Mouse (Mus musculus): ENCODE data around the gene Hhipl1. TPM values are rescaled to one million over a fixed set of nuclear protein-coding genes. Genes with fewer than 3 reads are reported as not detected.

Gene Hhipl1
- polyA plus RNA-seq, 1 experiment from 2014 or later: 0.43 TPM

DNA sequence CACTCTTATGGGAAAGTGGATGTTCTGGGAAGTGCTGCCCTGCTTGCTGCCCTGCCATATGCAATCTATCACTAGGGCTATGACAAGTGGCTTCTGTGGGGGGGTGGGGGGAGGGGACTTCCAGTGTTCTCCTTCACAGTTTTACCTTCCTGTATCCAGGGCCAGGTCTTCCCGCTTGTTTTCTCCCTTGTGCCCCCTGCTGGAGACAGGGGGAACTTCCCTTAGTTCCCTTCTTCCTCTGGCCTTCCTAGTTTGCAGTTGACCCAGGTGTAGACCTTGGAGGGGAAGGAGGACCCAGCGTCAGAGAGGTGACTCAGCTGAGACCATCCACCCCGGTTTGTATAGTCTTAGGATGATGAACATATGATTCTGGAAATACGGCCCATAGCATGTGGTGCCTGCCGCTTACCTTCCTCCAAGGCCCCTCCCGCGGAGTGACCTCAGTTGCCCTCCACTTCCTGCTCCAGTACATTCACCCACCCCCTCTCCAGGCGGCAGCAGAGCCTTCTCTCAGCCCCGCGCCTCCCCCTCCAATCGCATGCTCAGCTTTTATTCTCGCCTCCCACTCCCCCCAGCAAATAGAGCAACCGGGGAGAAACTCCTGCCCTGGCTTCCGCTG, 32.6 kb downstream of the Hhipl1 start:
- no peak for ATAC-seq (replicated peaks; ENCODE audit: low FRiP score, low read depth)
- H3K36me3 ChIP-seq (ENCODE audit: insufficient read depth, low read length): no peaks in the 10 kb centered on the region
- DNase-seq (ENCODE audit: low spot score): peak; percentile 69
- WGBS: 12% methylated on average over 14 of the region's 14 CpGs
- H3K27ac ChIP-seq: no peak overlapping the region
- H3K9ac ChIP-seq (ENCODE audit: low read depth, low read length): no peak overlapping the region
- H3K4me3 ChIP-seq (replicated peaks; ENCODE audit: low read depth, low read length): no peak overlapping the region
- H3K9me3 ChIP-seq (replicated peaks; ENCODE audit: low read length): no peaks in the 10 kb centered on the region
- TF ChIP-seq CTCF (IDR thresholded peaks at IDR 0.05; ENCODE audit: low read depth): peak; percentile 81
- H3K27me3 ChIP-seq (ENCODE audit: insufficient read depth, low read length): 0 out of 2 replicates have a peak, but pooled peaks cover 3% of the 10 kb centered on the region
- H3K4me1 ChIP-seq (replicated peaks; ENCODE audit: insufficient read depth, low read length): 0 out of 2 replicates have a peak, but pooled peaks cover 2% of the 10 kb centered on the region
- 0 out of 2 replicates have a peak overlapping the region, but pooled peaks have one; percentile 30 for H3K4me2 ChIP-seq (ENCODE audit: low read length)

DNA sequence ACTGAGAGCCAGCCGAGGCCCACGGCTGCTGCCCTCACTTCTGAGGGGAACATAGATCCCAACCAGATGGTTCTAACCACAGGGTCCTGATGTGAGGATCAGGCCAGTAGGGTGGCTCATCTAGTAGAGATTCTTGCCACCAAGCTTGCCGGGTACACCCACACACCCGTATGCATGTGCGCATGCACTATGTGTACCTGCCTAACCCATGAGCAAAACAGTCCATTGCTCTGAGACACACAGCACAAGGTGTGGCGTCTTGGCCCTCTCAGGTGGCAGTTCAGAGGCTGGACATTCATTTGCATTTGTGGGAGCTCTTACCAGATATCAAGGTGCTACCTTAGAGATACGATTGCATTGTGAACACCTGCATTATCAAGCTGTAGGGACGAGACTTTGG, 42.1 kb downstream of the Hhipl1 start:
- DNase-seq (ENCODE audit: low spot score) (no peak), ATAC-seq (replicated peaks; ENCODE audit: low FRiP score, low read depth) (no peak)
- no peak for TF ChIP-seq CTCF (IDR thresholded peaks at IDR 0.05; ENCODE audit: low read depth)
- Histone ChIP-seq H3K4me1 (replicated peaks; ENCODE audit: insufficient read depth, low read length) (no peaks in the 10 kb centered on the region), H3K9ac (ENCODE audit: low read depth, low read length) (no peak overlapping the region), H3K4me2 (ENCODE audit: low read length) (no peak overlapping the region), H3K27ac (no peak overlapping the region), H3K4me3 (replicated peaks; ENCODE audit: low read depth, low read length) (no peak overlapping the region), H3K9me3 (replicated peaks; ENCODE audit: low read length) (no peaks in the 10 kb centered on the region), H3K27me3 (ENCODE audit: insufficient read depth, low read length) (no peaks in the 10 kb centered on the region; the same call in 1 of the 2 replicates), H3K36me3 (ENCODE audit: insufficient read depth, low read length) (no peaks in the 10 kb centered on the region)
- WGBS: 86% methylated on average over 8 of the region's 8 CpGs

DNA sequence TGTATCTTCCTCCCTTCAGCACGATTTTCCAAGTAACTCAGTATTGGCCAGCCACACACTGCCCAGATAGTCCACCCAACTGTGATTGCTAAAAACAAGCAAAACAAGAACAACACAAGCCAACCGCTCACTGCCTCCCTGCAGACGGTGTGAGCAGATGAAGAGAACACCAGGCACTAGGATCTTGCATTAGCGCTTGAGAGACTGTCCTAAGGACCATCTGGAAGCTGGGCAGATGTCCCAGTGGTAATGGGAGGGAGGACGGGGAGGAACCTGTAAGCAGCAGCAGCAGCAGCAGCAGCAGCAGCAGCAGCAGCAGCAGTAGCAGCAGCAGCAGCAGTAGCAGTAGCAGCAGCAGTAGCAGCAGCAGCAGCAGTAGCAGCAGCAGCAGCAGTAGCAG, 43.0 kb downstream of the Hhipl1 start:
- no peaks in the 10 kb centered on the region for H3K9me3 ChIP-seq (replicated peaks; ENCODE audit: low read length)
- no peaks in the 10 kb centered on the region for H3K4me1 ChIP-seq (replicated peaks; ENCODE audit: insufficient read depth, low read length)
- no peak for TF ChIP-seq CTCF (IDR thresholded peaks at IDR 0.05; ENCODE audit: low read depth)
- H3K27ac ChIP-seq: no peak overlapping the region
- 63% methylated on average over 5 of the region's 5 CpGs for WGBS
- H3K4me3 ChIP-seq (replicated peaks; ENCODE audit: low read depth, low read length): no peak overlapping the region
- no peak overlapping the region for H3K9ac ChIP-seq (ENCODE audit: low read depth, low read length)
- ATAC-seq (replicated peaks; ENCODE audit: low FRiP score, low read depth) (no peak), DNase-seq (ENCODE audit: low spot score) (no peak)
- H3K27me3 ChIP-seq (ENCODE audit: insufficient read depth, low read length): no peaks in the 10 kb centered on the region; the same call in 1 of the 2 replicates
- H3K36me3 ChIP-seq (ENCODE audit: insufficient read depth, low read length): no peaks in the 10 kb centered on the region
- no peak overlapping the region for H3K4me2 ChIP-seq (ENCODE audit: low read length)

DNA sequence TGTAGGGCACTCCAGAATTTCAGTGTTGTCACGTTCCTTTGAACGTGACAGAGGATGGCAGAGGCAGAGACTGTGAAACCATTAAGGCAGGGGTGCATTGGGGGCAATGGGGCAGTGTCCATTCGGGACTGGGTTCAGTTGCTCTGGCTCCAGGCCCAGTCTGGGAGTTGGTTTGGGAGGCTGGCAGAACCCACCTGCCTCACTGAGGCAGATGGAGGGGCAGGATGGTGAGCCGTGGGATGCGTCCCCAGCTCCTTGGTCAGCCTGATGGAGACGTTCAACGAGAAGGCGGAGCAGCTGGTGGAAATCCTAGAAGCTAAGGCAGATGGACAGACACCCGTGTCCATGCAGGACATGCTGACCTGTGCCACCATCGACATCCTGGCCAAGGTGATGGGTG, 44.9 kb downstream of the Hhipl1 start:
- no peaks in the 10 kb centered on the region for H3K36me3 ChIP-seq (ENCODE audit: insufficient read depth, low read length)
- no peak overlapping the region for H3K27ac ChIP-seq
- ATAC-seq (replicated peaks; ENCODE audit: low FRiP score, low read depth) (no peak), DNase-seq (ENCODE audit: low spot score) (no peak)
- H3K4me1 ChIP-seq (replicated peaks; ENCODE audit: insufficient read depth, low read length): no peaks in the 10 kb centered on the region
- 70% methylated on average over 10 of the region's 10 CpGs for WGBS
- H3K9me3 ChIP-seq (replicated peaks; ENCODE audit: low read length): no peaks in the 10 kb centered on the region
- no peak for TF ChIP-seq CTCF (IDR thresholded peaks at IDR 0.05; ENCODE audit: low read depth)
- H3K4me3 ChIP-seq (replicated peaks; ENCODE audit: low read depth, low read length): no peak overlapping the region
- H3K9ac ChIP-seq (ENCODE audit: low read depth, low read length): no peak overlapping the region
- no peak overlapping the region for H3K4me2 ChIP-seq (ENCODE audit: low read length)
- no peaks in the 10 kb centered on the region; the same call in 1 of the 2 replicates for H3K27me3 ChIP-seq (ENCODE audit: insufficient read depth, low read length)

DNA sequence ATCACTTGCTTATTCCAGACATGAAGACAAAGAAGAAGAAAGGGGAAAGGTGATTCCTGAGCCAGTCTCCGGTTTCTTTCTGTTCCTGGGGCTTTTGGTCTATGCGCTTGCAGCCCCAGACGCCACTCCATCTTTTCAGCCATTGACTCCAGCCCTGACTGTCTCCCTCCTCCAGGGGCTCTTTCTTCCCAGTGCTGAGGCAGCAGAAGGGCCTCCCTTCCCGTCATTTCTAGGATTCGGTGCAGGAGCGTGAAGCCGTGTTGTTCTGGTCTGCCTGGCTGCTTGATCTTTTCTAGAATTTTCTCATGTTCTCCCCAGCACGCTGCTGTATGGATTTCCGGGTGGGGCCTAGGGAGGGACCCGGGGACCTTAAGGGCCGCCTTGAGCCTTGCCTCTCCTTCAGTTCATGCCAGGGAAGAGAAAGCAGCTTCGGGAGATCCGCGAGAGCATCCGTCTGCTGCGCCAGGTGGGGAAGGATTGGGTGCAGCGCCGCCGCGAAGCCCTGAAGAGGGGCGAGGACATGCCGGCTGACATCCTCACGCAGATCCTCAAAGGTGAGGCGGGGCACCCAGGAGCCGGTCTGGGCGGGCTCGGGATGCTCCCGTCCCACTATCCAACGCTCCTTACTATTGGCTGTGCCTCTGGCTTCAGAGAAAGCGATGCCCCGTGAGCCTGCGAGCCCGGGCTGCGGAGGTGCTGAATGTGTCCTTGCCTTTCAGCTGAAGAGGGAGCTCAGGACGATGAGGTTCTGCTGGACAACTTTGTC, 46.5 kb downstream of the Hhipl1 start:
- Histone ChIP-seq H3K4me2 (ENCODE audit: low read length) (peak overlapping the region; percentile 46), H3K9me3 (replicated peaks; ENCODE audit: low read length) (no peaks in the 10 kb centered on the region), H3K4me1 (replicated peaks; ENCODE audit: insufficient read depth, low read length) (no peaks in the 10 kb centered on the region), H3K27me3 (ENCODE audit: insufficient read depth, low read length) (no peaks in the 10 kb centered on the region; the same call in 1 of the 2 replicates), H3K4me3 (replicated peaks; ENCODE audit: low read depth, low read length) (0 out of 2 replicates have a peak overlapping the region, but pooled peaks have one; percentile 18), H3K36me3 (ENCODE audit: insufficient read depth, low read length) (no peaks in the 10 kb centered on the region), H3K9ac (ENCODE audit: low read depth, low read length) (no peak overlapping the region), H3K27ac (no peak overlapping the region)
- ATAC-seq (replicated peaks; ENCODE audit: low FRiP score, low read depth) (no peak), DNase-seq (ENCODE audit: low spot score) (no peak)
- WGBS: 8% methylated on average over 35 of the region's 35 CpGs
- TF ChIP-seq CTCF (IDR thresholded peaks at IDR 0.05; ENCODE audit: low read depth): no peak

DNA sequence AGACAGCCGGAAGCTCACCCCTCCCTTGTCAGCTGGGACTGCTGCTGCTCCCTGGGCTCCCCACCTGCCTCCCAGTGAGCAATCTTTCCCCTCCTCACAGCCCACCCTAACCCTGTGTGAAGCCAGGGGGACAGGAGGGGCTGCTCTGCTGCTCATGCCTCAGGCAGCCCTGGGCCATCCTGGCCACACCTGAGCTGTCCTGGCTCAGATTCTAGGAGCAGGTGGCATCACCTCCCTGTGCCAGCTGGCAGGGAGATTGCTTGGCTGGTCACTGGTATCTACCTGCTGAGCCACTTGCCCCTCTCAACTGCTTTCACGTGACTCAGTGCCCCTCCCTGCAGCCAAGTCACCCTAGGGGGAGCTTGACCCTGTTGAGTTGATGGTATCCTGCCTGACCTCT, 48.2 kb downstream of the Hhipl1 start:
- 70% methylated on average over 2 of the region's 2 CpGs for WGBS
- Histone ChIP-seq H3K4me1 (replicated peaks; ENCODE audit: insufficient read depth, low read length) (no peaks in the 10 kb centered on the region), H3K36me3 (ENCODE audit: insufficient read depth, low read length) (no peaks in the 10 kb centered on the region), H3K4me3 (replicated peaks; ENCODE audit: low read depth, low read length) (no peak overlapping the region), H3K9ac (ENCODE audit: low read depth, low read length) (no peak overlapping the region), H3K27me3 (ENCODE audit: insufficient read depth, low read length) (no peaks in the 10 kb centered on the region; the same call in 1 of the 2 replicates), H3K27ac (no peak overlapping the region), H3K9me3 (replicated peaks; ENCODE audit: low read length) (no peaks in the 10 kb centered on the region), H3K4me2 (ENCODE audit: low read length) (no peak overlapping the region)
- ATAC-seq (replicated peaks; ENCODE audit: low FRiP score, low read depth) (0 out of 2 replicates have a peak, but pooled peaks have one; percentile 17), DNase-seq (ENCODE audit: low spot score) (no peak)
- TF ChIP-seq CTCF (IDR thresholded peaks at IDR 0.05; ENCODE audit: low read depth): no peak
